Mouse (Mus musculus) Muller cell, postnatal 12 days (primary cell): ENCODE data around the gene Ccdc107.

Experiments
- DNase-seq: peaks from one replicate; pipeline ENCODE4 v3.0.0-alpha.2; 2015; ENCODE audit errors: inconsistent ontology term

Gene Ccdc107

DNA sequence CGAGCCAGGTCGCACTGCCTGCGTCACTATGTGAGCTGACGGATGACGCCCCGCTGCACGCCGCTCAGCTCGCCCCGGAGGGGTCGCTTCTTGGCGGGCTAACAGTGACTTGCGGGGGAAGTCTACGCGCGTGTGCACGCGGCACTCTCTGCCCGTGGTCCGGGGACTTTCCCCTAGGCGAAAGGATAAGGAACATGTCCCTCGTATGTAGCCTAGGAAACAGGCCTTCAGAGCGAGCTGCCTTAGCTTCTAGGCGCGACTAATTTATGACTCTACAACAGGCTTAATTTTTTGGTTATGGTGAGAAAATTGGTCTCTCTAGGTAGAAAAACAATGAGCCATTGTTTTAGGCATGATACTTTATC is at the start of gene Ccdc107:
Gene Ccdc107 (plus strand): TSS at position 80 of the 365 bp plus-strand sequence.
- peak; percentile 97 for DNase-seq

DNA sequence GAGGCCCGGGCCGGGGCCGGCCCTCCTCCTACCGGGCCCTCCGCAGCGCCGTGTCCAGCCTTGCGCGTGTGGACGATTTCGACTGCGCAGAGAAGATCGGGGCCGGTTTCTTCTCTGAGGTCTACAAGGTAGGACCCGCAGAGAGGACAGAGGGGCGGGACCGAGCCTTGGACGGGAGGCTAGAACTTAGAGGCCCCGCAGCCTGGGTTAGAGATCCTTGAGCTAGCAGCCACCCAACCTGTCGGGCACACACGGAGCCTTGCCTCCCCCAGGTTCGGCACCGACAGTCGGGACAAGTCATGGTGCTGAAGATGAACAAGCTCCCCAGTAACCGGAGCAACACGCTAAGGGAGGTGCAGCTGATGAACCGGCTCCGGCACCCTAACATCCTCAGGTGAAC is 49.2 kb upstream of the Ccdc107 start:
- no peak for DNase-seq

DNA sequence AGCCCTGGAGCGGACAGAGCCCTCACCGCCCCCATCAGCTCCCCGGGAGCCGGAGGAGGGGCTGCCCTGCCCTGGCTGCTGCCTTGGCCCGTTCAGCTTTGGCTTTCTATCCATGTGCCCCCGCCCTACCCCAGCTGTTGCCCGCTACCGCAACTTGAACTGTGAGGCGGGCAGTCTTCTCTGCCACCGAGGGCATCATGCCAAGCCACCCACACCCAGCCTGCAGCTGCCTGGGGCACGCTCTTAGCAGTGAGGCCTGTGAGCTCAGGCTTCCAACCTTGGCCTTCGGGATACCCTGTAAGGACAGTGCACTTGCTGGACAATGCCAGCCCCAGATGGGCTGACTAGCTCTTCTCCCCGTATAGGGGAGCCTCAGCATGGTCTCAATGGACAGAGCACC is 45.4 kb upstream of the Ccdc107 start:
- DNase-seq: no peak

DNA sequence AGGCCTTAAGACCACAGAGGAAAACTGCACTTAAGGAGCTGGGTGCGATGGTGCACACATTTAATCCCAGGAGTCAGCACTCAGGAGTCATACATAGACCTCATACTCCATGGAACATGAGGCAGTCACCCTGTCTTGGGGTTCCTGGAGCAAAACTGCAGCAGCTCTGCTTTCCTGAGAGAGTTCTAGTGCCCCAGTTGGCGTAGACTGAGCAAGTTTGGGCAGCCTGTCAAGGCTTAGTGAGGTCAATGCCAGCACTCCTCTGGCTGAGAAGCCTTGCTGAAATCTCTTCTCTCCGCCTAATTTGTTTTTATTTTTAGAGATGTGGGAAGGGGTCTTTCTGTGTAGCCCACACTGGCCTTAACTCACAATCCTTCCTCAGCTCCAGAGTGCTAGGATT is 44.1 kb upstream of the Ccdc107 start:
- no peak for DNase-seq

DNA sequence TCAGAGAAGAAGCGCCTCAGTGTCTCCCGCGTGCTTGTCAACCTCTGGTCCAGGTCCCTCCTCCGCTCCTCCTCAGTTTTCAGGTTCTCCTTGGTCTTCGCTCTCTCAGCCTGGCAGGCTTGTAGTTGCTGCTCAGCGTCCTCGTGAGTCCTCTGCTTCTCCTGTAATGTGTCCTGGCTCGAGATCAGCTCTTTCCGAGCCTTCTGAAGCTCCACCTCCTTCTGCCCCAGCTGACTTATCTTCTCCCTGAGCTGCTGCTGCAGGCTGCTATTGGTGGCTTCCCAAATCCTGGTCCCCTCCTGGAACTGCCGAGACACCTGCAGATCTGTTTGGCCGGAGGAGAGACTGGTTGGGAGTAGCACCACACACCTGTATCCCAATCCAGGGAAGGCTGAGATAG is 40.4 kb upstream of the Ccdc107 start:
- DNase-seq: no peak

DNA sequence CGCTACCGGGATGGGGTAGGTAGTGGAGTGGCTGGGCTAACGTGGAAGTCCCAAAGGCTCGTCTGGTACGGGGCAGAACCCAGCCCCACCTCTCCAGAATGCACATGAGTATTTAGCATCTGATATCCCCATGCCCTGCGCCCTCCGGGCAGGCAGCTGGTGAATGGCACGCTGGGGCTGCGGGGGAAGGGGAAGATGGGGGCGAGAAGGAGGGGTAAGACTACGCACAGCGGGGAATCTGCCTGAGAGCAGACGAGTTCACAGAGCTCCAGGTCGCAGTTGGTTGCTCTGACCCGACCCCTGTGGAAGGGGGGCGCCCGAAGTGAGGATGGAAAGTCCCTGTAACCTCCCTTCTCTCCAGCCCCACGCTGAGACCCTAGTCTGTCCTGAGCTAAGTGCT is 39.3 kb upstream of the Ccdc107 start:
- peak; percentile 59 for DNase-seq

DNA sequence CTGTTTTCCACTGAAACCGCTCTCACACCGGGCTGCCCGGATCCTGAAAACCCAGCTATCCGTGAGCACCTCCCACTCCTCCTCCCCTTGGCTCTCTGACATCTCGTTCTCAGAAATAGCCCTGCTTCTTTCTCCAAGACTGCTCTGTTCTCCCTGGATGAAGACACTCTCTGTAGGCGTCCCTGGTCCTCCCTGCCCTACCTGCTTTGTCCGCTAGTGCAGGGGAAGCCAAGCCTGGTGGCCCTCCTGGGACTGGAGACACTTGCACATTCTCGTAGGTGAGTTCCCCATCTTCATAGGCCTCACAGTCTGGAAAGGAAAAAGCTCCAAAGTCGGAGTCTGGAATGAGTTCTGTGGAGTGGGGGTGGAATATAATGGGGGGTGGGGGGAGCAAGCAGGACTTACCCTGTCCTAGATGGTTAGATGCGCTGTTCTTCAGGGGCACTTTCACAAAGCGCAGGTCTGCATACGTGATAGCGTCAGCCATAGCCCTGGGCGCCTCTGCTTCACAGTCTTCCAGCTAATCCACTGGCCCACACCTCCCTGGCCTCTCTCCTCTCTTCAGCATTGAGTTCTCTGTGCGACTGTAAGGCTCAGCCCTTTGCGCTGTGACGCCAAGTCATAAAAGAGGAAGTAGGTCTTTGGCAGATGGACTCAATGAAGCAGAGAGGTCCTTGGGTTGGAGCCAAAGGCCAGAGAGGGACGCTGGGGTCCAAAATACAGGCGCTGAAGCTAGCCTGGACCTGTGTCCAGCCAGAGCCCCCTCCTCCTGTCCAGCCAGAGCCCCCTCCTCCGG is 38.5 kb upstream of the Ccdc107 start, which contains the start of gene Cd72:
Gene Cd72 (minus strand): TSS at position 588 of the 796 bp plus-strand sequence.
- no peak for DNase-seq

DNA sequence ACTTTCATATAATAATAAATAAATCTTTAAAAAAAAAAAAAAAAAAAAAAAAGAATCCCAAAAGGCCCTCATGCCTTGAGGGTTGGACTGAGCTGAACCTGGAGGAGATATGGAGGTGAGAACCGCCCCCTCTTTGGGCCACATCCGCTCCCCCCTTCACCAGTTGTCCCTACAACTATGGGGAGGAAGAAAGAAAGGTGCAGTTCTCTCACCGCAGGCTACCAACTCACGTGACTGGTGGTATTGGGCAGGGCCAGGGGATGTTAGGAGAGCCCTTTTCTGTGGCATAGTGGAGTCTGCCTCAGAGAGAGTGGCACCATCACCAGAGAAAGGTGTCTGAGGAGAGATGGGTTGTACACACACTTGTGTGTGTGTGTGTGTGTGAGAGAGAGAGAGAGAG is 36.2 kb upstream of the Ccdc107 start:
- DNase-seq: no peak

DNA sequence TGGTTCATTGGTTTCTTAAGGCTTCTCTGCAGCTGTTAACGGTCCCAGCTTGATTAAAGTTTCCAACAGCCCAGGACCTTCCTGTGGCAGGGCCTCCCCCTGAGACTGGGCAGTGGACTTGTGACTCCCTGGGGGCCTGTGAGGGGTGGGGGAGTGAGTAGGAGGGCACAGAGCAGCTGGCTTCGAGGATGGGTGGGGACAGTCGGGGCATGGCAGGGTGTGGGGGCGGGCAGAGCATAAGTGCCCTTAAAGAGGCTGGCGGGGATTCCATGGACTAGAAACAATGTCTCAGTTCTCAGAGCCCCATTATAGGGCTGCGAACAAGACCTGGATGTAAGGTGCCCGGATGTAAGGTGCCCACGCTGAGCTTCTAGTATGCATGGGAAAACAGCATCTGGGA is 35.6 kb upstream of the Ccdc107 start:
- DNase-seq: no peak

DNA sequence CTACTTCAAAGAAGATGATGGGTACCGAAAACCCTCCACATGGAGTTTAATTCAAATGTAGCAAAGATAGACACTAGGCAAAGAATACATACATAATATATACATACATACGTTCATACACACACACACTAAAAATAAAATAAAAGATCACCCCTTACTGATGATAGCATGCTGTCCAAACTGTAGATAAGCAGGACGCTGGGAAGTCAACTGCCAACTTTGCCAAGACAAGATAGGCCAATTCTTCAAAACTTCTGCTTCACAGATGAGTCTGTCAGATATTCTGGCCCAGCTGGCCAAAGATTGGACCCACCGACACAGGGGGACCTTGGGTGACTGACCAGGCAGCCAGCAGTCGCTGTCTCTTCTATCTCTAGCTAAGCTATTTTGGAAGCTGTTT is 29.6 kb upstream of the Ccdc107 start:
- no peak for DNase-seq

DNA sequence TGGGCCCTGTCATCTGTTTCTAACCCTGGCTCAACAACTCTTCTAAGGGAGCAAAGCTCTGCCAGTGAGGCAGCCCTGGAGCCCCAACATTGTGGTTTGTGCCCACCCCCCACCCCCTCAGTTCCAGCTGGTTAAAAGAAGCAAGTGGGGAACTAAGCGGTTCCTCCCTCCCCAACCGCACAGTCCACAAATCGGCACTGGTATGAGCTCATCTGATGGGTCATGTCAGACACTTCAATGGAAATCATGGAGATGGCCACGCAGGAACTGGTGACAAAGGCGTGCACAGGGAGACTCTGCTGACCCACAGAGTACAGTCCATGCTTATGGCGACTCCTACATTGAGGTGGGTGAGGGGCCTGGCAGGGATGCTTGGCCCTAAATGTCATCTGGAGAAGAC is 26.8 kb upstream of the Ccdc107 start:
- no peak for DNase-seq

DNA sequence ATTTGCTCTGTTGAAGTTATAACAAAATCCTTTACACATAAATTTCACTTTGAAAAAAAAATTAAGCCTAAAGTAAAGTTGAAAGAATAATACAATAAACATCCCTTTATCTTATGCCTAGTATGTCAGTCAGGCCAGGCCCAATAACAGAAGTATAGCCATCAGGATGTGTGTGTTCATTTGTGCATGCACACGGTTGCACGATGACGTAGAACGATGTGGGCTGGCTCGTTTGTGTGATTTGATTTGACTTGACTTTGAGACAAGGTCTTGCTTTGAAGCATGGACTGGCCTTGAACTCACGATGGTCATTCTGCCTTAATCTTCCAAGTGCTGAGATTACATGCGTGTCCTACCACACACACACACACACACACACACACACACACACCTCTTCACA is 25.8 kb upstream of the Ccdc107 start:
- no peak for DNase-seq

DNA sequence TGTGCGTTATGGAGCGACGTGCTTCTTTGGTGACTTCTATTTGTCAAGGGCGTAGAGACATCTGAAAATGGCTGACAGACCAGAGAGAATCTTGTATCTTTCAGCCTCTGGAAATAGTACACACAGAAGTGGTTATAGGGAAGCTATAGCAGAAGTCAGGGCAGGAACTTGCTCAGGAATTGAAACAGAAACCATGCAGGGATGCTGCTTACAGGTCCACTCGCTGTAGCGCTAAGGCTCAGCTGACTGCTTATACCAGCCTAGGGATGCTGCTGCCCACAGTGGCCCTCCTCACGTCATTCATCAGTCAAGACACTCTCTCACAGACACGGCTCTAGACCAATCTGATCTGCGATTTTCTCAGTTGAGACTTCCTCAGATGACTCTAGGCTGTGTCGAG is 22.4 kb upstream of the Ccdc107 start:
- DNase-seq: no peak

DNA sequence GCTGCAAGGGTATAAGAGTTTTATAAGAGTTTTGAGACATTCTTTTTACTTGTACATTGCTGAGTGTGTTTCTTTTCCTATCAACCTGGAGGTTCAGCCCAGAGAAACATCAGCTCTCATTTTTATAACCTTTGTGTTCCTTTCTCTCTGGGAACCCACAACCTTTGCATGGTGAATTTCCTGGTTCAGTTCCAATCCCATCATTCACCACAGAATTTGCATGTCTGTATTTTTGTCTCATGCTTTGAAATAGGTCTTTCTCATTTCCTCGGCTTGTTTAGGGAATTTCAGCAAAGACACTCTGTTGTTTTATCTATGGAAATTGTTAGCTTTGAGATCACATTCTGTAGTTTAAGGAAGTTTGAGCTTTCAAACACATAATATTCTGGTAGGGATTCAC is 19.1 kb upstream of the Ccdc107 start:
- no peak for DNase-seq

DNA sequence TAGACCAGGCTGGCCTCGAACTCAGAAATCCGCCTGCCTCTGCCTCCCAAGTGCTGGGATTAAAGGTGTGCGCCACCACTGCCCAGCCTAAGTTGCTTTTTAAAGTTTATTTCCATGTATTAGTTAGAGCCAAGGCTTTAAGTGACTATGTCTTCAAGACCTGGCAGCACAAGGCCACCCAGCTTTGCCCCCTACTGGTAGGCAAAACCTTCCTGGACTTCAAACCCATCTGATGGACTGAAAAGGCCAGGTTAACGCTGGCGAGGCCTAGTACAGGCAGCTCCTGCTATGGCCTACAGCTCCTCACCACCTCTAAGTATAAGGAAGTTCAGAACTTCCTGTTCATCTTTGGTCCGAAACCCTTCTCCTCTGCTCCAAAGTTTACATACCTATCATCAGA is 16.1 kb upstream of the Ccdc107 start:
- no peak for DNase-seq

DNA sequence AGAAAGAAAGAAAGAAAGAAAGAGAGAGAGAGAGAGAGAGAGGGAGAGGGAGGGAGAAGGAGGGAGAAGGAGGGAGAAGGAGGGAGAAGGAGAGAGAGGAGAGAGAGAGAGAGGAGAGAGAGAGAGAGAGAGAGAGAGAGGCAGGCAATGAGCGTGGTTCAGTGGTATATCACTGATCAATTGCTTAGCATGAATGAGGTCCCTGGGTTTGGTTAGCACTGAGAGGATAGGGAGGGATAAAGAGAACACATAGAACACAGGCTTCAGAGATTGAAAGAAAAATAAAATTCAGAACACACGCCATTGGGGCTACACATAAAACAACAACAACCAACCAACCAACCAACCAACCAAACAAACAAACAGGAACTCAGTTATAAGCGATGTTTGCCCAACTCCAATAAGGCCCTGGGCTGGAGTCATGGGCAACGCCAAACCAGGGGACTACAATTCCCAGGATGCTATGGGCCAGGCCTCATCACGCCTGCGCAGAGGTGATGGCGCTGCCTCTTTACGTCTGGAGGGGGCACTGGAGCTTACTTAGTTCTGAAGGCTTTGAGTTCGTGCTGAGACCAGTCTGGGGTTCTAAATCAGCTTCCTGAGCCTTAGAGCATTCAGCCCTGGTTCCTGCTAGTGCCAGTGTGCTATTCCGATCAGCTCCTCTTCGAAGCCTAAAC is 14.7 kb upstream of the Ccdc107 start:
- DNase-seq: peak; percentile 81

DNA sequence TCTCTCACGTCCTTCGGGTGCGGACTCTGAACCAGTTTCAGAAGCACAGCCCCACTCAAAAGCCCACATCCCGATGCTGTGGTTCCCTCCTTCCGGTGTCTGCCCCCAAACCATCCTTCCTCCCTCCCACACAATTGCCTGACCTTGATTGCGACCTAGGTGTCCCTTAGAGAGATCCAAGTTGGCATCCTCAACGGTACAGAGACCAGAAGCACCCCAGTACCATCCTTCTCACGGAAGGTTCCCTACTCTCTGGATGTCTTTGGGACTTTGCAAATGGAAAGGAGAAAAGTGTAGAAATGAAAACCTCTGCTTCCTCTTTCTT is 14.2 kb upstream of the Ccdc107 start:
- no peak for DNase-seq

DNA sequence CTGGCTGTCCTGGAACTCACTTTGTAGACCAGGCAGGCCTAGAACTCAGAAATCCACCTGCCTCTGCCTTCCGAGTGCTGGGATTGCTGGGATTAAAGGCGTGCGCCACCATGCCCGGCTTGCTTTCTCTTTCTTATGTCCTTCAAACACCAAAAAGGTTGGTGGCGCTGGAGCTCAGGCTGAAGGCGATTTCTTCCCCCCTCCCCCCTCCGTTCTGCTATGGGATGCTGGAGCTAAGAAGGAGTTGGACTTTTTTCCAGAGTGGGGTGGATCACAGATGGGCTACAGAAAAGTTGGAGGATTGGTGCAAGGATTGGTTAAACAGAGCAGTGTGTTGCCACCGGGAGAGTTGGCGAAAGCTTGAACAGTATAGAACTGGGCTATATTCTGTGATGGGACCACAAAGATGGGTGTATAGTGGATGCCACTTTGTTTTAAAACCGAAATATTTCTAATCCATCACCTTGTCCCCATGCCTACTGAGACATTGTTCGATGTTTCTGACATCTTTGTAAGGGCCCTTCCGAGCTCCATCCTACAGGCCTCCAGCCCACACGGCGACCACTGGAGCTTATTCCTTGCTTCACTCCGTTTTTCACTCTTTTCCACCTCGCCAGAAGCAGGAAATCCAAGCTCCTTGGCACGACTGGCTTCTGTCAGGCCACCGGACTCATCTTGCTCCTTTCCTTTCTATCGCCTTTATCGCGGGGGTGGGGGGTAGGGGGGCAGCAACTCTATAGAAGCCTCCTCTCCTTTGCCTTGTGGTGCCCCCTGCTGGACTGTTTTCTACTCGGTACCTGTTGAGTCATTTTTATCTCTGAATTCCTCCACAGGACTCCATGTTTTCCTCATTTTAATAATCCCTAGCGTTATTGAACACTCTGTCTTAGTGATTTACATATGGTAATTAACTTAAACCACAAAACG is 13.5 kb upstream of the Ccdc107 start:
- DNase-seq: peak; percentile 74

DNA sequence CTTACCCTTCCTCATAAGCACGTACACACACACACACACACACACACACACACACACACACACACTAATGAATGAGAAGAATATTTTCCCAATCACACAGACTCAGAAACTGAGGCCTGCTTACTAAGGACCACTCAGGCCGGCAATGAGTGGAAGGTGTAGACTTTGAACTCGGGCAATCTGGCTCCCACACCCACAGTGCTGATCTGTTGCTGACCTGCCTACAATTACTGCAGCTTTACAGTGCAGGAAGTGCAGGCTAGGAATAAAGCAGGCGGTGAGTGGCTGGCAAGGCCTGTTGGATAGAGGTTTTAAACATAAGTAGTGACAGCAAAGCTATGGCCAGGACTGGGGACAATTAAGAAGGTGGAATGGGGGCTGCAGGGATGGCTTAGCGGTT is 11.7 kb upstream of the Ccdc107 start:
- no peak for DNase-seq

DNA sequence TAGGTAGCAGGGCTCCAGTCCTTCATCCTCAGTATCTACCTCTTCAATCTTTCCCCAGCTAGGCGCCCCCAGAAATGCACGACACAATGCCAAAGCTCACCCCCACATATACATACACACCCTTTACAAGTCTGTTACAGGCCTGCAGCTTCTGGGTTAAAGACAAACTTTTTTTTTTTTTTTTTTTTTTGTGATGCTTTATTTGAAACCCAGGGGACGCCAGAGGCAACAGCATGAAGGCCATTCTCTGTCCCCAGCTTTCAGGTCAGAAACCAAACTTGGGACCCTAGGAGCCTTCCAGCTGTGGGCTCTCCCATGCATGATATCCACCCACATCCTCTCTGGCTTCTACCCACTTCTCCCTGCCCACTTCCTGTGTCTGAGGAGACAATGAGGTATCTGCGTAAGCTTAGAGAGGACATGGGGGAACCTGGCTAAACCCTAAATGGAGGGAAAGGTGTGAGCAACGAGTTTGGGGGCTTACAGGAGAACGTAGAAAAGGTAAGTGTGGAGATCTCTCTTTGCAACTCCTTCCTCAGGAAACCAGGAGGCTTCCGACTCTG is 10.7 kb upstream of the Ccdc107 start:
- DNase-seq: no peak

DNA sequence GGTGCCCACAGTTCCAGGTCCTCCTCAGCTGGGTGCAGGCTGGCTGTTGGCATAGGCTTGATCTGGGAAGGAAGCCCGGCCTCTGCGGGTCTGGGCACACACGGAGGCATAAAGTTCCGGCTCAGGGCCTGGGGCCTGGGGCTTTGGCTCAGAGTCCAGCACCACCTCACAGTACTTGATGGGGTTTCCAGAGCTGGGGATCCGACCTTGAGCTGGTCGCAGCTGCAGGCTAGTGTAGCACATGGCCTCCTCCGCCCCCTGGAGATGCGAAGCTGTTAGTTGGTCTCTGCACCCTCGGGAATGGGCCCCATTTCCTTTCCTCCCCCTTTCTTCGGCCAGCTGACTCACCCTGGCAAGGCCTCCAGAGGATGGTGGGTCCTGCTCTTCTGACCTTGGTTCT is 10.1 kb upstream of the Ccdc107 start:
- no peak for DNase-seq

DNA sequence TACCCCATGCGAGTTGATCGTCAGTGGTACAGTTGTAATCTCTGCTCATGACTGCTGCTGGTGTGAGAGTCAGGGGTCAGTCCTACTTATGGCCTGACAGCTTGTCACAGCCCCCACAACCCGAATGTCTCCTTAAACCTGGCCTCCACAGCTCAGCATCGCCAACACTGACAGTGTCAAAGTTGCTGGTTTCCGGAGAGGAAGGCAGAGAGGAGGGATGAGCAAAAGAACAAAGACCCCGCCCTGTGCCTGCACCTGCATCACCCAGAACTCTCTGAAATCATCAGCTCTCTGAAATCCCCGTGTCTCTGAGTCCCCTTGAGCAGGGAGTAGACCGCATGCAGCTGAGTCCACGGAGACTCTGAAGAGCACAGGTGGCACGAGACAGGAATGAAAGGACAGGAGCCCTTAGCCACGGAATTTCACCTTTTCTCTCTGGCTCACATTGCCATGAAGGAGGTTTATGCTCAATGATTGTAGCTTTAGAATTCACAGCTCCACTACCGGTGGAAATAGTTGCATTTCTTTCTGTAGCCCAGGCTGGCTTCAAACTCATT is 9.1 kb upstream of the Ccdc107 start, which contains the start of gene Sit1:
Gene Sit1 (minus strand): TSS at position 200 of the 557 bp plus-strand sequence.
- DNase-seq: no peak
